Mouse (Mus musculus): Measurements from ENCODE around the gene Gimap8.

Gene Gimap8

GRCm38 (mm10) chr6:48646995-48647394 is at the start of gene Gimap8:
TSS of gene Gimap8 (plus strand) at chr6:48647234.
- DNase-seq (ENCODE audit: low spot score) = no peak

DNA sequence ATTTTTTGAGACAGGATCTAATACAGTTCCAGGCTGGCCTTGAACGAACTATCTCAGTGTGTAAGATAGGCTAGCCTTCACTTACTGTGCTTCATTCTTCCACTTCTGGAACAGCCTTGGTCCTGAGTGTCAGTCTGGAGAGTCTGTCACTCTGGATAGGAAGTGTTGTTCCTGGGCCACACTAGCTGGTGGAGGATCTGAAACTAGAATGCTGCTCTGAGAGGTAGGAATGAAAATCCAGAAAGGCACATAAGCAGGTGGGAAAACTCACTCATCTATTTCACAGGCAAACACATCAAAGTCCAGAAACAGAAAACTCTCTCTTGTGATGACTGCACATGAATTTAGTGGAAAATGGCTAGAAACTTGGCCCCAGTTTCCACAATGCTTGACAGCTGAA is 46.4 kb upstream of the Gimap8 start:
- no peak for DNase-seq (ENCODE audit: low spot score)

DNA sequence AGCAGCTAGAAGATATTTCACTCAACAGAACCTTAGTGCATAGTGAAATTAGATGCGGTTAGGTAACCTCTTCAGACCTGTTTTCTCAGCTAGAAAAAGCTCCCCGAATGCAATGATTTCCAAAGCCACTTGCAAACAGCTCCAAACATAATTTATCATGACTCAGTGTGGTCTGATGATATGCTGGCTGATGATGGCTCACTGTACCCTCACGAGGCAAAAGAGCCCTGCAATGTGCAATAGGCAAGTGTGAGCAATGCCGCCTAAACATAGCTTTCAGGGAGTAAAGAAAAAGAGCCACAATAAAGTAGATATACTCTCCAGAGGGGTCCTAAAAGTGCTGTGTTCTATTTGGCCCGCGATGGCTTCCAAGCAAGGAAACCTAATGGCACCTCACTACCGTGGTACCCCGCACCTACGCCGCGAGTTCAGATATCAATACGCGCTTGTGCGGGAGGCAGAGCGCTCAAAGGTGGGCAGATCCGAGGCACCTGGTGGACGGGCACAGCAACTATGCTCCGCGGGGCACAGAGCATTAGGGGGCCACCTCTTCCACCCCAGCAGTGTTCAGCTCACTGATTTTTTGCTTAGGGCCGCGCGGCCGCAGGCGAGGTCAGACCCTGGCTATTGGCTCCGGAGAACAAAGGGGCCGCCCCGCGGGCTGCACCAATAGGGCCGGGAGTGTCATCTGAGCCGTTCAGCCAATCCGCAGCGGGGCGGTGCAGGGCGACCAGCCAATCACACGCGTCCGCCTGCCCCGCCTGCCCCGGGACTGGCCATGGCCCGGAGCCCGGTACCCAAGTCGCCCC is 45.6 kb upstream of the Gimap8 start, which contains the start of gene Zfp775:
TSS of gene Zfp775 (plus strand) at position 793 of the 809 bp plus-strand sequence.
- peak; percentile 79 for DNase-seq (ENCODE audit: low spot score)

DNA sequence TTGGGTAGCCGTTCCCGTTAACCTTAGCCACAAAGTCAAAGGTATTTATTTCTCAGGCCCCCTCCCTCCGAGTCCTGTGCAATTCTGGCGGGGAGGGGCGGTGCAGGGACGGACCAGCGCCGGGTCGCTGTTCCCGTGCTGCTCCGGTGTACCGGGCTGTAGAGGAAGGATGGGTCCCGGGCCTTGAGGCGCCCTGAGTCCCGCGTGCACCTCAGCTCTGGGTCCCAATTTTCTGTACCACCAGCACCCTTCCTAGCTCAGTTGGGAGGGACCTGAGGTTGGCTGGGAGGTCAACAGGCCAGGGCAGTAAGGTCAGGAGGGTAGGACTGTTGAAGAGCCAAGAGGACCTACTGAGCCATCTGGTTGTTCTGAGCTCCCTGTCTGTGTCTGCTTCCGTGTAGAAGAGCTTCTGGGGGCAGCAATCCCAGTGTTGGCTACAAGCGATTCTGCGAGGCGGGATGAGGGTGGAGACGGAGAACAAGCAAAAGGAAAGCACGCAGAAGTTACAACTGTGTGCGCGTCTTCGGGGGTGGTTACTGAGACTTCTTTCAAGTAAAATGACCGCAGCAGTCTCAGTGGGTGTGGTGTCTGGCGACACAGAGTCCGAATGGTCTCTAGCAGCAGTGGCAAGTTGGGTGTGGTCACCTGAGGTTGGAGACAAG is 44.8 kb upstream of the Gimap8 start:
- no peak for DNase-seq (ENCODE audit: low spot score)

GRCm38 (mm10) chr6:48608124-48608523 is 38.9 kb upstream of the Gimap8 start:
- DNase-seq (ENCODE audit: low spot score) = no peak

GRCm38 (mm10) chr6:48609512-48609911 is 37.5 kb upstream of the Gimap8 start:
- DNase-seq (ENCODE audit: low spot score) = no peak

- DNase-seq (ENCODE audit: low spot score) = no peak
These were observed 36.4 kb upstream of the Gimap8 start for GRCm38 (mm10) chr6:48610657-48611056.

GRCm38 (mm10) chr6:48613464-48613863 is 33.6 kb upstream of the Gimap8 start:
- no peak for DNase-seq (ENCODE audit: low spot score)

- DNase-seq (ENCODE audit: low spot score) = no peak
These were observed 32.3 kb upstream of the Gimap8 start for GRCm38 (mm10) chr6:48614756-48615155.

DNA sequence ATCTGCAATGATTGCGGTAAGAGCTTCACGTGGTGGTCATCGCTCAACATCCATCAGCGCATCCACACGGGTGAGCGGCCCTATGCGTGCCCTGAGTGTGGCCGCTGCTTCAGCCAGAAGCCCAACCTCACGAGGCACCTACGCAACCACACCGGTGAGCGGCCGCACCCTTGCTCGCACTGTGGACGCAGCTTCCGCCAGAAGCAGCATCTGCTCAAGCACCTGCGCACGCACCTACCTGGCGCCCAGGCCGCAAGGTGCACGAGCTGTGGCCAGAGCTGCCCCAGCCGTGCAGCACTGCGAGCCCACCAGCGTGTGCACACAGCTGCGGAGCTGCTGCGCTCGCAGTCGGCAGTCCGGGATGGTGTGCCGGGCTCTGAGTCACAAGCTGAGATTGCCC is 27.0 kb upstream of the Gimap8 start:
- no peak for DNase-seq (ENCODE audit: low spot score)

GRCm38 (mm10) chr6:48622186-48622843 is 24.7 kb upstream of the Gimap8 start:
- peak; percentile 56 for DNase-seq (ENCODE audit: low spot score)

DNA sequence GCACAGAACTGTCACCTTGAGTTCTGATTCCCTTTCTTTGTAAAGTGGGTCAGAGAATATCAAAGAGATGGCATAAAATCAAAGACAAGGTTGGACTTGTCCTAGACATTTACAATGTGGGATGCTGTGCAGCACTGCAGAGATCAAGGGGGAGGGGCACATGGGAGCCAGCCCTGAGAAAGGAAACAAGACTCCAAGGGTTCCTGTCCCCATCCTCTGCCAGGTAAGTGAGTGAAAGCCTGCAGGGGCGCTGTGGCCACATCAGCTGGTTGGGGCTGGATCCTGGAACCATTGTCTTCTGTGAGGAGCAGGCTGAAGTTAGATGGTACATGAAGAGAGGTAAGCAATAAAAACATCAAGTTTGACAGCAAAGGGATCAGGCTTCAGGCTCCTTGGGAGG is 23.6 kb upstream of the Gimap8 start:
- no peak for DNase-seq (ENCODE audit: low spot score)

GRCm38 (mm10) chr6:48626464-48626863 is 20.6 kb upstream of the Gimap8 start, which contains the start of gene AI854703:
TSS of gene AI854703 (plus strand) at chr6:48626764.
- DNase-seq (ENCODE audit: low spot score) = no peak

DNA sequence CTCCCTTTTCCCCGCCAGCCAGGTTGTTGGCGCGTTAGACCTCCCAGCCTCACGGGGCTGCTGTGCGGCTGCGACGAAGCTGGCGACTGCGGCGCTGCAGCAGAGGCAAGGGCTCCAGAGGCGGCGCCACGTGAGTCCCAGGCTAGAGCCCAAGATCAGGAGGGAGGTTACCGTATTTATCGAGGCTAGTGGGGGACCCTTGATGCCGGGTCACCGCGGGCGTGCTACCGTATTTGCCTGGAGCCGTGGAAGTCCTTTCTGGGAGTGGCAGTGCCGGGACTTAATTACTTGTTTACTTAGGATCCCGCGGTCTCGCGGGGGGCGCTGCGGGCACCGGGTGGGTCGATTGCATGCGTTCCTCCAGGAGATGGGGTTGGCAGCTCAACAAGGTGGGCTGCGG is 20.1 kb upstream of the Gimap8 start:
- DNase-seq (ENCODE audit: low spot score) = no peak

DNA sequence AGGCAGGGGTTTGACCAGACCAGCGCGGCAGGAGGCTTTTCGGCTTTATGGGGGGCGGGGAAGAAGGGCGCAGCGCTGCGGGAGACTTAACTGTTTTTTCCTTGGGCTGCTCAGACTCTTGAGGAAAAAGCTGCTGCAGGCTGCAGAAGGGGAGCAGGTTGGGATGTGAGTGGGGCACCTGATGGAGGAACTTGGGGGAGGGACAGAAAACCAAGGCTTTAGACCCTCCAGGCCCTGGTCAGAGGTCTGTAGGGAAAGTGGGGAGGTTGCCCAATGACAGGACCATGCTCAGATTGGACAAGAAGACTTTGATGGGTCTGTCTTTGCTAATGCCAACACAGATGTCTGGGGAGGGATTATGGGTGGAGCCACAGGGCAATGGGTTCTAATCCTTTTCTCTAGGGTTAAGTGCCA is 19.5 kb upstream of the Gimap8 start:
- DNase-seq (ENCODE audit: low spot score) = no peak

- DNase-seq (ENCODE audit: low spot score) = no peak
These were observed 18.7 kb upstream of the Gimap8 start for GRCm38 (mm10) chr6:48628377-48628776.

DNA sequence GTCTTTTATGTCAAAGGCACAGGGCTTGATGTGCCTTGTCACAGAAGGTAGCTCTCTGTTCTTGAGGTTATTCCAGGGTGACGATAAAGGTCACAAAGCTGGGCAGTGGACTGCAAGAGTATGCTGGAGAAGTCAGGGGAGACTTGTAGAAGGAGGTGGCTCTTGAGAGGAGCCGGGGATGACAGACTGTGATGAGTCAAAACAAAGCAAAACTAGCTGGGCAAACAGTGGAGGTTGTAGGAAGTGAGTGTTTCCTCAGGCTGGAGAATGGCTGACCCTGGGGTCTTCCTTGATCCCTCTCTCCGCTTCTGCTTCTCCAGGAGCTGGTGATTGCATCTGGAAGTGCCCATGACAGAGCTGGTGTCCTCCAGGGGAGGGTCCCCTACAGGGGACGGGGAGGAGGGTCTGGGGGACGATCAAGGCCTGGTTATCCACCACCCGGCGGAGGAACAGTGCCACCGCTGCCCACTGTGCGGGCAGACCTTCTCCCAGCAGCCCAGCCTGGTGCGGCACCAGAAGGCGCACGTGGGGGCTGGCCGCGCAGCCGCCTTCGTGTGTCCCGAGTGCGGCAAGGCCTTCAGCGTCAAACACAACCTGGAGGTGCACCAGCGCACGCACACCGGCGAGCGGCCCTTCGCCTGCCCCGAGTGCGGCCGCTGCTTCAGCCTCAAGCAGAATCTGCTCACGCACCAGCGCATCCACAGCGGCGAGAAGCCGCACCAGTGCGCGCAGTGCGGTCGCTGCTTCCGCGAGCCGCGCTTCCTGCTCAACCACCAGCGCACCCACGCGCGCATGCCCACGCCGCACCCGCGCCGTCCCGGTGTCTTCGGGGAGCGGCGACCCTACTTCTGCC is 18.0 kb upstream of the Gimap8 start:
- no peak for DNase-seq (ENCODE audit: low spot score)

GRCm38 (mm10) chr6:48629661-48630034 is 17.4 kb upstream of the Gimap8 start:
- no peak for DNase-seq (ENCODE audit: low spot score)

DNA sequence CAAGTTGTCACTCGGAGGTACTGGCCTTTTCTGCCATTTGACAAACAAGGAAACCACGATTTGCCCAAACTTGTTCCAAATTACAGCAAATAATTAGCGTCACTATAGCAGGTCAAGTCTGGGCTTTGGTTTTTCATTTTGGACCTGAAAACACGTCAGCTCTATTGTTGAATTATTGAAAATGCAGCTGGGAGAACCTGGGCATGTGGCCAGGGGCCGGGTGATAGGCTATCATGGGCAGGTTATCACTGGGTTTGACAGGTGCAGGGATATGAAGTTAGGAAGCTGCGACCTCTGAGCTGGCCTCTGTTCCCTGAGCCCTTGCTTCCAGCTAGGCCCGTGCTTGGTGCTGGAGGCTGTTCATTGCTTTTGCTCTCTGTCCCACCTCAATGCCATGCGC is 16.2 kb upstream of the Gimap8 start:
- no peak for DNase-seq (ENCODE audit: low spot score)

- DNase-seq (ENCODE audit: low spot score) = no peak
These were observed 11.9 kb upstream of the Gimap8 start for GRCm38 (mm10) chr6:48635105-48635504.

DNA sequence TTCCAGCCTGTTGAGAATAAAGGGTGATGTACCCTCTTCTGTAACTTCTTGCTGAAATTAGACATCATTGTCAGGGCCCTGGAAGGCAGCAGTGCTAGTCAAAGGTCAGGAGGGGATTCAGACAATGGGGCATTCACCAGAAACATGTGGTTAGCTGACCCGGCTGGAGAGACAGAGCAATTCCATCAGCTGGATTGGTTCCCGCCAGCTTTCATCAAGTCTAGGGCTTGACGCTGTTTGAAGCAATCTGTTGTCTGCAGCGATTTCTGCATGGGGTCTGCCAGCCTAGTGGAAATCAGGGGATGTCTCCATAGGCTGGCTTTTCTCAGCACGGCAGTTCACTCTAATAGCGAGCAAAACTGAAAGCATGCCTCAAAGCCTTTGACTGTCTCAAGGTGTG is 10.5 kb upstream of the Gimap8 start:
- no peak for DNase-seq (ENCODE audit: low spot score)

Measured in adipocyte (in vitro differentiated cells).